Mouse (Mus musculus) lung, postnatal 0 days (tissue): ENCODE results near the gene Iba57.

Experiments
- CTCF ChIP-seq: IDR thresholded peaks from 2 replicates; pipeline ENCODE4 v1.5.1; 2016; ENCODE audit warnings: antibody characterized with exemption, mild to moderate bottlenecking
- EP300 ChIP-seq: IDR thresholded peaks from 2 replicates; pipeline ENCODE4 v1.6.1; 2016; ENCODE audit warnings: antibody characterized with exemption, mild to moderate bottlenecking, control low read depth

DNA sequence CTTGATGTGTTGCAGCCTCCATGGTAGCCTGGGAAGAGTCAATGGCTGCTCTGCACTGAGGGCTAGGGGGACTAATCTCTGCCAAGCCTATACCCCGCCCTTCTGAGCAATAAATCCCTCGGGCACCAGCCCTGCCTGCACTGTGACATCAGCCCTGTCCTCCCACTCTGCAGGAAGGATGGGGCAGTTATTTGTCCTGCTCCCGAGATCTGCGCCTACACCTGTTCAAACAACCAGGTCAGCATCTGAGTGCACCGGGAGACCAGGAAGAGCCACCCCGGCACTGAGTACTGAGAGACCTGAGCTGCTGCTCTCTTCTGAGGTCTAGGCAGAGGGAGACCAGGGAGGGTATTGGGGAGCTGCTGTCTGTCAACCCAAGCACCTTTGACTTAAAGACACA, 24.2 kb upstream of the Iba57 start:
- no peak for TF ChIP-seq EP300
- TF ChIP-seq CTCF, result no peak
